32 mouse cellular contexts compared by ENCODE assay signal in genomic region chr4:87800276-87800675, GRCm38 (mm10).
DNase-seq lines count a peak whose midpoint lies in the region; ATAC-seq and TF ChIP-seq lines count a peak whose summit lies in the region.
"Had no signal": no experiment of that assay in that cellular context is flagged by ENCODE, and none has a peak within 500 bp of the region (broad histone marks: within the 10 kb centered on the region; RNA-seq: fewer than 3 reads in every experiment).

No protein-coding gene starts in this region.

- TF ChIP-seq RAD21 in MEL (IDR thresholded peaks at IDR 0.05; ENCODE audit: low read depth, low read length) = no peak

- DNase-seq in MEL (ENCODE audit: low read depth, low spot score) = peak; percentile 71
- peak; percentile 37 for DNase-seq in MEL-GATA-1-ER (ENCODE audit: extremely low read depth, low read depth)
- DNase-seq in liver, embryonic 13.5 days = peak; percentile 41
- no peak for DNase-seq in embryonic facial prominence, embryonic 10.5 days (ENCODE audit: low spot score)
- DNase-seq: adrenal gland, postnatal 10 days; B cell, adult 2 months; cerebellum, adult 11 months; cerebellum, adult 9-11 months; gastrocnemius, adult 2 months; heart, postnatal 36 days; kidney, adult 2 months; kidney, postnatal 4 days; left cerebral cortex, postnatal 4 days; lung, postnatal 36 days; retina, postnatal 1 day; right cerebral cortex, postnatal 14 days; thymus, adult 18-20 months; thymus, postnatal 36 days had no signal

- no peak overlapping the region for H3K9ac ChIP-seq in MEL (ENCODE audit: control insufficient read depth, low read depth, low read length, poor library complexity, severe bottlenecking)
- 0 out of 2 replicates have a peak overlapping the region, but pooled peaks have one; percentile 7 for H3K9ac ChIP-seq in liver, embryonic 13.5 days
- H3K9ac ChIP-seq: embryonic facial prominence, embryonic 15.5 days; hindbrain, embryonic 12.5 days; intestine, embryonic 15.5 days; midbrain, embryonic 15.5 days; neural tube, embryonic 15.5 days had no signal

- H3K9me3 ChIP-seq in MEL (replicated peaks; ENCODE audit: insufficient read depth, low read length) = no peaks in the 10 kb centered on the region
- no peaks in the 10 kb centered on the region for H3K9me3 ChIP-seq in liver, embryonic 13.5 days (replicated peaks)
- no peaks in the 10 kb centered on the region for H3K9me3 ChIP-seq in embryonic facial prominence, embryonic 10.5 days
- H3K9me3 ChIP-seq: embryonic facial prominence, embryonic 15.5 days; forebrain, embryonic 10.5 days; hindbrain, embryonic 12.5 days; intestine, embryonic 15.5 days; midbrain, embryonic 10.5 days; midbrain, embryonic 15.5 days; neural tube, embryonic 15.5 days had no signal

- H3K36me3 ChIP-seq in MEL (ENCODE audit: control insufficient read depth in 1 of 2, insufficient read depth in 2 of 2, low read length in 2 of 2) = peaks cover 0 to 43% of the 10 kb centered on the region in 2 experiments; a peak in 2 of 4 replicates
- H3K36me3 ChIP-seq in liver, embryonic 13.5 days = 0 out of 2 replicates have a peak, but pooled peaks cover 4% of the 10 kb centered on the region
- no peaks in the 10 kb centered on the region for H3K36me3 ChIP-seq in embryonic facial prominence, embryonic 10.5 days (replicated peaks)
- H3K36me3 ChIP-seq: embryonic facial prominence, embryonic 15.5 days; forebrain, embryonic 10.5 days; hindbrain, embryonic 12.5 days; intestine, embryonic 15.5 days; midbrain, embryonic 10.5 days; midbrain, embryonic 15.5 days; neural tube, embryonic 15.5 days had no signal

- no peak overlapping the region for H3K4me3 ChIP-seq in MEL (ENCODE audit: control insufficient read depth in 1 of 2, insufficient read depth in 1 of 2, low read depth in 2 of 2, low read length in 2 of 2)
- H3K4me3 ChIP-seq in liver, embryonic 13.5 days (replicated peaks) = no peak overlapping the region
- H3K4me3 ChIP-seq in embryonic facial prominence, embryonic 10.5 days = no peak overlapping the region
- H3K4me3 ChIP-seq: embryonic facial prominence, embryonic 15.5 days; forebrain, embryonic 10.5 days; gastrocnemius, adult 2 months; hindbrain, embryonic 12.5 days; intestine, embryonic 15.5 days; midbrain, embryonic 10.5 days; midbrain, embryonic 15.5 days; neural tube, embryonic 15.5 days had no signal

- no peaks in the 10 kb centered on the region for H3K27me3 ChIP-seq in MEL (ENCODE audit: control insufficient read depth in 1 of 2, insufficient read depth in 2 of 2, low read length in 2 of 2)
- no peaks in the 10 kb centered on the region for H3K27me3 ChIP-seq in liver, embryonic 13.5 days
- no peaks in the 10 kb centered on the region for H3K27me3 ChIP-seq in embryonic facial prominence, embryonic 10.5 days (replicated peaks; ENCODE audit: low read depth, poor library complexity, severe bottlenecking)
- H3K27me3 ChIP-seq: embryonic facial prominence, embryonic 15.5 days; hindbrain, embryonic 12.5 days; intestine, embryonic 15.5 days; midbrain, embryonic 15.5 days; neural tube, embryonic 15.5 days had no signal

- peaks cover 15% of the 10 kb centered on the region for H3K79me2 ChIP-seq in MEL (ENCODE audit: control insufficient read depth, insufficient read depth, low read length, poor library complexity)

- no peak overlapping the region; the same call in 1 of the 2 replicates for H3K27ac ChIP-seq in MEL (ENCODE audit: control insufficient read depth, low read depth, low read length)
- H3K27ac ChIP-seq in liver, embryonic 13.5 days = peak overlapping the region; percentile 68
- H3K27ac ChIP-seq in embryonic facial prominence, embryonic 10.5 days (replicated peaks) = no peak overlapping the region
- H3K27ac ChIP-seq: embryonic facial prominence, embryonic 15.5 days; forebrain, embryonic 10.5 days; gastrocnemius, adult 2 months; hindbrain, embryonic 12.5 days; hindbrain, postnatal 0 days; intestine, embryonic 15.5 days; kidney, postnatal 0 days; midbrain, embryonic 10.5 days; midbrain, embryonic 15.5 days; neural tube, embryonic 15.5 days; stomach, postnatal 0 days had no signal

- TF ChIP-seq EP300 in MEL (IDR thresholded peaks at IDR 0.05; ENCODE audit: low read depth in 1 of 2, low read length in 2 of 2) = peak in 1 of 2 experiments; percentile 41; a peak in 2 of 4 replicates

- TF ChIP-seq CTCF in MEL (IDR thresholded peaks at IDR 0.05 in 2 of 3, conservative IDR thresholded peaks at IDR 0.05 in 1 of 3; ENCODE audit: control insufficient read depth in 1 of 3, insufficient read depth in 1 of 3, low read depth in 2 of 3, low read length in 3 of 3, poor library complexity in 1 of 3, severe bottlenecking in 1 of 3) = no peak

- H3K4me2 ChIP-seq in liver, embryonic 13.5 days = peak overlapping the region; percentile 38
- H3K4me2 ChIP-seq: embryonic facial prominence, embryonic 15.5 days; hindbrain, embryonic 12.5 days; intestine, embryonic 15.5 days; midbrain, embryonic 15.5 days; neural tube, embryonic 15.5 days had no signal

- peak; percentile 76 for ATAC-seq in liver, embryonic 13.5 days (ENCODE audit: low read depth)
- ATAC-seq in megakaryocyte progenitor cell, adult 5-6 weeks (replicated peaks; ENCODE audit: poor library complexity) = peak; percentile 81
- no peak for ATAC-seq in megakaryocyte, adult 5-6 weeks (ENCODE audit: poor library complexity, severe bottlenecking)
- ATAC-seq in erythroid progenitor cell, adult 5-6 weeks (replicated peaks; ENCODE audit: low FRiP score, poor library complexity, severe bottlenecking) = no peak
- ATAC-seq: forebrain, embryonic 16.5 days; hindbrain, postnatal 0 days; intestine, embryonic 15.5 days; midbrain, embryonic 15.5 days had no signal

- H3K4me1 ChIP-seq in MEL (ENCODE audit: control insufficient read depth in 1 of 2, insufficient read depth in 2 of 2, low read length in 2 of 2) = peaks cover 5 to 28% of the 10 kb centered on the region in 2 experiments
- peaks cover 66% of the 10 kb centered on the region for H3K4me1 ChIP-seq in liver, embryonic 13.5 days (replicated peaks)
- peaks cover 13% of the 10 kb centered on the region for H3K4me1 ChIP-seq in embryonic facial prominence, embryonic 10.5 days
- H3K4me1 ChIP-seq: hindbrain, embryonic 12.5 days had no signal

- TF ChIP-seq POLR2A in MEL (IDR thresholded peaks at IDR 0.05; ENCODE audit: control insufficient read depth in 1 of 2, insufficient read depth in 1 of 2, low read depth in 1 of 2, low read length in 2 of 2, poor library complexity in 1 of 2) = no peak

- 67% methylated on average over 1 of the region's 1 CpGs for WGBS in liver, embryonic 13.5 days (ENCODE audit: insufficient replicate concordance)
- WGBS in embryonic facial prominence, embryonic 10.5 days = 85% methylated on average over 1 of the region's 1 CpGs

TF ChIP-seq in MEL, 35 proteins besides CTCF, POLR2A, EP300 and RAD21:
- TF ChIP-seq CHD2 (IDR thresholded peaks at IDR 0.05; ENCODE audit: low read length) (no peak), CHD1 (IDR thresholded peaks at IDR 0.05; ENCODE audit: low read depth, low read length) (no peak), TCF12 (IDR thresholded peaks at IDR 0.05; ENCODE audit: low read depth, low read length) (peak; percentile 52), TAL1 (IDR thresholded peaks at IDR 0.05; ENCODE audit: low read length) (peak; percentile 64), MEF2A (IDR thresholded peaks at IDR 0.05; ENCODE audit: extremely low read depth, insufficient replicate concordance, low read depth, low read length, poor library complexity, severe bottlenecking) (no peak), MYC (IDR thresholded peaks at IDR 0.05; ENCODE audit: low read depth, low read length) (peak; percentile 86), SMC3 (IDR thresholded peaks at IDR 0.05; ENCODE audit: low read depth, low read length) (no peak), MAZ (IDR thresholded peaks at IDR 0.05; ENCODE audit: low read depth, low read length) (no peak), POLR2AphosphoS5 (IDR thresholded peaks at IDR 0.05; ENCODE audit: borderline replicate concordance, low read depth, low read length) (no peak), USF2 (IDR thresholded peaks at IDR 0.05; ENCODE audit: borderline replicate concordance in 1 of 2, insufficient read depth in 1 of 2, low read depth in 1 of 2, low read length in 2 of 2) (no peak), SIN3A (IDR thresholded peaks at IDR 0.05; ENCODE audit: low read length) (peak; percentile 45; the same call in 1 of the 2 replicates), MYB (IDR thresholded peaks at IDR 0.05; ENCODE audit: low read depth, low read length) (no peak), MAX (IDR thresholded peaks at IDR 0.05; ENCODE audit: low read length) (peak; percentile 83), RCOR1 (IDR thresholded peaks at IDR 0.05; ENCODE audit: low read depth, low read length) (no peak), USF1 (IDR thresholded peaks at IDR 0.05; ENCODE audit: low read depth, low read length) (no peak), ZMIZ1 (IDR thresholded peaks at IDR 0.05; ENCODE audit: low read depth, low read length) (no peak), MXI1 (IDR thresholded peaks at IDR 0.05; ENCODE audit: low read depth, low read length) (peak; percentile 79), GATA1 (IDR thresholded peaks at IDR 0.05; ENCODE audit: low read depth, low read length) (peak; percentile 50)
TF ChIP-seq in MEL: peak in this region for 7.

Comparison
In these comparisons a context has a peak if more than half of its experiments do, and no peak if none do; other contexts are left out.
1. ATAC-seq: peak in liver, embryonic 13.5 days (single experiment) and megakaryocyte progenitor cell, adult 5-6 weeks (single experiment); none in megakaryocyte, adult 5-6 weeks (single experiment) and erythroid progenitor cell, adult 5-6 weeks (single experiment).